Mouse (Mus musculus): ENCODE measurements at regions not wholly inside any gene's neighbourhood (a gene's known extent, or its start where the extent isn't known, plus 50 kb on each side); places are given as distances from the start of the nearest gene placed in this dataset.
A peak's percentile ranks its signal among the peaks of the same experiment; 100 is the strongest.

DNA sequence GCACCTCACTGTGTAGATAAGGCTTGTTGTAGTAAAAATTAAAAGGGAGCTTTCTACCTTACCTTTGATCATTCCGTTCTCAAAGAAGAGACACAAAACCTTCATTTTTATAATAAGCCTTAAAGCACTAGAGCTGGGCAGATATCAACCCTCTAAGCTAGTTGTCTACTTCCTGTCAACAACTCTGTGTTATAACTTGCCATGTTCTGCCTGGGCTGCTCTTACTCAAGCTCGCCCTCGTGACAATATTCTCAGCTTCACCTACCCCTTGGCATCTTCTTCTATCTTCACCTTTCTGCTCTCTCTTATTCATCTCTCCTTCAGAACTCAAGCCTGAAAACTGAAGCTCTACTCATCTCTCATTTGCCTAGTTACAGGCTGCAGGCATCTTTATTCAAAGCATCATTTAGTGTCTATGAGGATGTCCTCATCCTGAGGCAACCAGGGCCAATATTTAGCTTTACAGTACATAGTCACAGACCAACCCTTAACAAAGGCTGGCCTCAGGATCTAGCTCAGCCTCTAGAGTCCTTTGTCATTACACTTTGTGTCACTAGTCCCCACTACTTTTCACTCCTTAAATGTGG, 375.2 kb upstream of the Trib2 start:
- TF ChIP-seq GATA4 (IDR thresholded peaks at IDR 0.05; ENCODE audit: insufficient replicate concordance, low read length): no peak

DNA sequence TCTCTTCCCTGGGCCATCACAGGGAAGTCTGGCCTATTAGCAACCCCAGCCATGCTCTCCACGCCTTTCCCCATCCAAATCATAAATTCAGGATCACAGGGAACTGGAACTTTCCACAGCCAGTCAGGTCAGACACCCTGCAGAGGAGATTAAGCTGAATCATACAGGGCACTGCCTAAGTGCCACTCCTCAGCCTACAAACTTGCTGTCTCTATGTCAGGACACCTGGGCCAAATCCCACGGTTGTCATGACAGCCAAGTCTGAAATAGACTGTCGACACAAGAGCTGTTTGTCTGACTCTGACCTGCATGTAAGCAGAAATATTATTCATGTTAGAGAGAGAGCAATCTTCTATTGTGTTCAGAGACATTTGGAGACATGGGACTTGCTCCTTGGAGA, 374.0 kb upstream of the Trib2 start:
- TF ChIP-seq GATA4 (IDR thresholded peaks at IDR 0.05; ENCODE audit: insufficient replicate concordance, low read length): no peak

- TF ChIP-seq GATA4 (IDR thresholded peaks at IDR 0.05; ENCODE audit: insufficient replicate concordance, low read length): no peak
Measured at GRCm38 (mm10) chr12:16189441-16189840, 372.7 kb upstream of the Trib2 start.

GRCm38 (mm10) chr12:16185976-16186515, 369.3 kb upstream of the Trib2 start:
- no peak for TF ChIP-seq GATA4 (IDR thresholded peaks at IDR 0.05; ENCODE audit: insufficient replicate concordance, low read length)

GRCm38 (mm10) chr12:16185431-16185923, 368.8 kb upstream of the Trib2 start:
- TF ChIP-seq GATA4 (IDR thresholded peaks at IDR 0.05; ENCODE audit: insufficient replicate concordance, low read length): peak; percentile 85

- TF ChIP-seq GATA4 (IDR thresholded peaks at IDR 0.05; ENCODE audit: insufficient replicate concordance, low read length): no peak
Measured at GRCm38 (mm10) chr12:16183055-16183454, 366.3 kb upstream of the Trib2 start.

DNA sequence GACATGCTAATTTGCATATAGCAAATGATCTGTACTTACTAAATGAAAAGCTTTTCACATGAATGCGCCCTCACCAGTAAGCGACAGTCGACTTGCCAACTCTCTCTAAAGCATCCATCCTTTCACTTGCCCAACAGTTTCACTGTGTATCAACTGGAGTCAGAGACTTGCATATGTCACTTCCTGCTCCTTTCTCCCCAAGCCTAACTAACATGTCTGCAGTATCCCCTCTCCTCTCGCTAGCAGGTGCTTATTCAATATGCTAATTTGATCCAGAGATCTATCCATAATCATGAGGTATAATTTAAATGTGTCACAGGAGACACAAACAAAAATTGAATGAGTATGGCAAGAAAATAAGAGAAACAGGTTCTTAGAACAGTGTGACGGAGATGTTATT, 364.9 kb upstream of the Trib2 start:
- TF ChIP-seq GATA4 (IDR thresholded peaks at IDR 0.05; ENCODE audit: insufficient replicate concordance, low read length): no peak

DNA sequence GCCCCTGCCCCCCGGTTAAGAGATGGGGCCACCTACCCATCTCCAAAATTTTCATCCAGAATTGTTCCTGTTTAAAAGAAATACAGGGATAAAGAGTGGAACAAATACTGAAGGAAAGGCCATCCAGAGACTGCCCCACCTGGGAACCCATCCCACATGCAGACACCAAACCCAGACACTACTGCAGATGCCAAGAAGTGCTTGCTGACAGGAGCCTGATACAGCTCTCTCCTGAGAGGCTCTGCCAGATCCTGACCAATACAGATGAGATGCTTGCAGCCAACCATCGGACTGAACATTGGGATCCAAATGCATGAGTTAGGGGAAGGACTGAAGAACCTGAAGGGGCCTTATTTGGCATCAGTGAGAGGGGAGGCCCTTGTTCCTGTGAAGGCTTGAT, 363.2 kb upstream of the Trib2 start:
- no peak for TF ChIP-seq GATA4 (IDR thresholded peaks at IDR 0.05; ENCODE audit: insufficient replicate concordance, low read length)

DNA sequence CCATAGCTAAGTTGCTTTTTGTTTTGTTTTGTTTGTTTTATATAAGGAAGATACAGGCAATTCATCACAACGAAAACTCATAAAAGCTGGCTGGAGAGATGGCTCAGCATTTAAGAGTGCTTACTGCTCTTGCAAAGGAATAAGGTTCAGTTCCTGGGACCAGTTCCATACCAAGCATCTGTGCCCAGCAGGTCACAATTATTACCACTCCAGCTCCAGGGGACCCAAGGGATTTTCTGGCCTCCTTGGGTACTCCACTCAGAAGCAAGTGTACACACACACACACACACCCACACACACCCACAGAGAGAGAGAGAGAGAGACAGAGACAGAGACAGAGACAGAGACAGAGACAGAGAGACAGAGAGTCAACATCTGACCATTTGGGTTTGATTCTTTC, 359.6 kb upstream of the Trib2 start:
- TF ChIP-seq GATA4 (IDR thresholded peaks at IDR 0.05; ENCODE audit: insufficient replicate concordance, low read length): no peak

DNA sequence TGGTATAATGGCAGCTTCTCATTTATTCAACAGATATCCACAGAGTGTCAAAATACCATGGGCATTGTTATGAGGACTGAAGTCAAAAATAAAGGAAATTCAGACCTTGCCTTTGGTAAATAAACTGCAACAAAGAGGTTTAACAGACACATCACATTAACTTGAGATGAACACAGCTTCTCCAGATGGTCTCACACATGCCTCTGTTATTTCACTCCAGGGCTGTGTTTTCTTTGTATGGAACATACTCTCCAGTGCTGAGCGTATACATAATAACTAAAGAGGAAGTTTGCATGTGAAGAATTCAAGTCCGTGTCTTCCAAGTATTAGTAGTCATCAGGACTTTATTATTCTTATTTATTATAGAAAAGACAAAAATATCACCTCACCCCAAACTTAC, 355.5 kb upstream of the Trib2 start:
- TF ChIP-seq GATA4 (IDR thresholded peaks at IDR 0.05; ENCODE audit: insufficient replicate concordance, low read length): no peak

GRCm38 (mm10) chr12:16171636-16172035, 354.9 kb upstream of the Trib2 start:
- no peak for TF ChIP-seq GATA4 (IDR thresholded peaks at IDR 0.05; ENCODE audit: insufficient replicate concordance, low read length)

GRCm38 (mm10) chr12:16169781-16170535, 353.2 kb upstream of the Trib2 start:
- no peak for TF ChIP-seq GATA4 (IDR thresholded peaks at IDR 0.05; ENCODE audit: insufficient replicate concordance, low read length)

- no peak for TF ChIP-seq GATA4 (IDR thresholded peaks at IDR 0.05; ENCODE audit: insufficient replicate concordance, low read length)
Measured at GRCm38 (mm10) chr12:16167793-16168343, 351.1 kb upstream of the Trib2 start.

DNA sequence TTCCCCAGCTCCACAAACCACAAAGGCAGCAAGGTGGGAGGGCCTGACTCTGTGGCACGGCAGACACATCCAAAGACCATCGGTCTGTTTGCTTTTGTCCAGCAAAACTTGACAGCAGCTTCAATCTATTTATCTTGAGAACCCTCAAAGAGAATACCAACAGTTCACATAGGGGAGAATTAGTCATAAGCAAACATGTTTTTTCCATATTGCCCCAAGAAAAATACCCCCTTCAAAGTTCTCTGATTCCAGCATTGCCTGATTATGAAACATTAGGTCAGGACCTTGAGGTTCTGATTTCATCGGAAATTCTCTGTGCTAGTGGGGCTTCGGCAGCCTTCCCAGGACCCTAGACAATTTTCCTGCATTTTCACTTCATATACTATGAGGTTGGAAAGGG, 348.4 kb upstream of the Trib2 start:
- TF ChIP-seq GATA4 (IDR thresholded peaks at IDR 0.05; ENCODE audit: insufficient replicate concordance, low read length): no peak

GRCm38 (mm10) chr12:16161947-16162346, 345.2 kb upstream of the Trib2 start:
- TF ChIP-seq GATA4 (IDR thresholded peaks at IDR 0.05; ENCODE audit: insufficient replicate concordance, low read length): no peak

- TF ChIP-seq GATA4 (IDR thresholded peaks at IDR 0.05; ENCODE audit: insufficient replicate concordance, low read length): no peak
Measured at GRCm38 (mm10) chr12:16157896-16158295, 341.2 kb upstream of the Trib2 start.

All from liver, adult (tissue).